Mouse (Mus musculus): ENCODE data around the gene Ddx42.

Gene Ddx42

DNA sequence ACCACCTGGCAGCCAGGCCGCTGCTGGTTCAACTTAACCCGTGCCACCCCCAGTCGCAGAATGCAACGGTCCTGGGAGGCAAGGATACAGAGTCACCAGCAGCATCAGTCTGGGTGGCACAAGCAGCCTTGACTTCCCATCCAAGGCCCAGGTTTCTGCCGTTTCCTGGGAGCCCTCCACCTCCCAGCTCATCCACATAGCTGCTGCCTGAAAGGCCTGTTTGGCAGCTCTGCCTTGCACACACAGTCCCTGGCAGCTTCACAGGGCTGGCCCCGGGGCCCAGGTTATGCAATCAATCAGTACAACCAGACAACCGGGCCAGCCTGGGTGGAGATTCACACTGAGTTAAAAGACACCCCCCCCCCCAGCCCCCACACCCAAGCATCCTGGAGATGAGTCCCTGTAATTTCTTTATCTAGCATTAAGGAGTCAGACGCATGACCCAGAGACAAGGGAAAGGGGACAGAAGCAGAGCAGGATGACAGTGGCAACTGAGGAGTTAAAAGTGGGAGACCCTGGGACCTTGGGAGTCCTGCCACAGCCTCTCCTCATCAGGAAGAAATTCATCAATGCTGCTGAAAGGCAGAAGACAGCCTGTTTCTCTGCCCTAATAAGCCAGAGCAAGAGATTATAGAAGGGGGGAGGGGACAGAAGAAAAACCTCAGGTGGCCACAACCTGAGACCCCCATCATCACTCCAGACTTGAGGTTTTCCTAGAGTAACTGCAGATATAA lies 51.8 kb downstream of the Ddx42 start:
- DNase-seq (ENCODE audit: low spot score in 2 of 2): no peak

DNA sequence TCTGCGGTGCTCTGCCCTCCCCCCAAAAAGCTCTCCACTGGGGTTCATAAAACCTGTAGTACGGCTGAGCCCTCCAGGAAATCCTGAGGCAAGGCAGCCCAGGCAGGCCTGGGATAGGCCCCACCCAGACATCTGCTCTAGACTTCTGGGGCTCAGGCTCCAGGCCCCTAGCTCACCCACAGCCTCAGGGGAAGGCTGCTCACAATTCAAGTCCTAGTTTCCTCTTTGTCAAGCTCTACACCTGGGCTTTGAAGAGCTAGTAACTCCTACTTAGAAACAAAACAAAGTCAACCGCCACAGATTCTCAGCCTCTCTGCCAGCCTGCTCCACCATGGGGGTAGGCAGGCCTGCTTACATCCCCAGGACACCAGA lies 52.3 kb downstream of the Ddx42 start:
- DNase-seq (ENCODE audit: low spot score in 2 of 2): no peak

DNA sequence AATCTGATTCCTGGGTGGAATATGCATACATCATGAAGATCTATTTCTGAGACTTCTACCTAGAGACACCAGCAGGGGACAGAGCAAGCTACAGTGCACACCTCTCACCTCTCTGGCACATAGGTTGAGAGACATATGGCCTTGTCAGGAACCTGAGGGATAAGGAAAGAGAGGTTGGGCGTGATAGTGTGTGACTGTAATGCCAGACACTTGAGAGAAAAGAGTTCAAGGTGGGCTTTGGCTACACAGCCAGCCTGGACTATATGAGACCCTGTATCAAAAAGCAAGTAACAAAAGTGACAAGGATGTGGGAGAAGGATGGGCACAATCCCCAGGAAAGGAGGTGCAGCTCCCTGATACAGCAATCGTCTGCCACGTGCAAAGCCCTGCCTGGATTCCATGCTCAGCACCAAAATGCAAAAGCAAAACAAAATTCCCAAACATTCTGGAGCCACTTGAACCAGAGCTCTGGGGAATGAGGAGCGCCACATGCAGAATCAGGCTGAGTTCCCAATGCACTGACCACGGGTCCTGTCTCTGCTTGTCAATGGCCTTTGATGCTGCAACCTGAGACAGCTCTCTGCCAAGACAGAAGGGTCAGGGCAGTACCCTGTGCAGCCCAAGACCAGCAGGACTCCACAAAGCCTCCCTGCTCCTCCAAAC lies 54.5 kb downstream of the Ddx42 start:
- no peak for DNase-seq (ENCODE audit: low spot score in 2 of 2)

DNA sequence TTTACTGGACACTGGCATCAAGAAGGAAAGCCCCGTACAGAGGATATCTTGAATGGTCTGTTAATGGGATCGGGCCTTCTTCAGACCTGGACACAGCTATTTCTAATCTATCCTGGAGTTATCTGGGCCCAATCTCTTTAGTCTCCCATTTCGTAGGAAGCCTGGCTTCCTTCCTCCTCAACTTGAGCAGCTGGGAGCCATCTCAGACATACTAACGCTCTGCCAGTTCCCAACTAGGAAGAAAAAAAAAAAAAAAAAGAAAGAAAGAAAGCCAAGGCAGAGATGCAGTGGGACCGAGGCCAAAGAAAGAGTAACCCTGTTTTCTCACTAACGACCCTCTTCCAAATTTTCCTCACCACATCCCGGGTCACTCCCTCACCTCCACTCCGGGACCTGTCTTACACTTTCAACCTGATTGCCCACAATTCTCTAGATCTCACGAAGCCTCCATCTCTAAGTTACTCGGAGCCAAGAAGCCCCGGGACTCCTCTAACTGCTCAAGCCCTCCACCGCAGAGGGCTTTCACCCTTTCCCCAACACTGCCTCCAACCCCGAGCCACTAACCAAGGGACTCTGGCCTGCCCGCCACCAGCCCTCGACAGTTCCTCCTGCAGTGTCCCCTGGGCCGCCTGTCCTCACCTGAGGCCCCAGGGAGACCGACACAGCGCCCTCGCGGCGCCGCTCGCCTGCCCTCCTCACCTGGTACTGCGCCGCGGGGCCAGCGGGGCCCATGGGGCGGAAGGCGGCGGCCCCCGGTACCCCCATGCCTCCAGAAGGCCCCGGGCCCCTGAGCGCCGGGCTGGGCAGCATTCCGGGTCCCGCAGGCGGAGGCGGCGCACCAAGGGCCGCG lies 55.3 kb downstream of the Ddx42 start:
- DNase-seq (ENCODE audit: low spot score in 2 of 2): peak in 1 of 2 experiments; percentile 43

DNA sequence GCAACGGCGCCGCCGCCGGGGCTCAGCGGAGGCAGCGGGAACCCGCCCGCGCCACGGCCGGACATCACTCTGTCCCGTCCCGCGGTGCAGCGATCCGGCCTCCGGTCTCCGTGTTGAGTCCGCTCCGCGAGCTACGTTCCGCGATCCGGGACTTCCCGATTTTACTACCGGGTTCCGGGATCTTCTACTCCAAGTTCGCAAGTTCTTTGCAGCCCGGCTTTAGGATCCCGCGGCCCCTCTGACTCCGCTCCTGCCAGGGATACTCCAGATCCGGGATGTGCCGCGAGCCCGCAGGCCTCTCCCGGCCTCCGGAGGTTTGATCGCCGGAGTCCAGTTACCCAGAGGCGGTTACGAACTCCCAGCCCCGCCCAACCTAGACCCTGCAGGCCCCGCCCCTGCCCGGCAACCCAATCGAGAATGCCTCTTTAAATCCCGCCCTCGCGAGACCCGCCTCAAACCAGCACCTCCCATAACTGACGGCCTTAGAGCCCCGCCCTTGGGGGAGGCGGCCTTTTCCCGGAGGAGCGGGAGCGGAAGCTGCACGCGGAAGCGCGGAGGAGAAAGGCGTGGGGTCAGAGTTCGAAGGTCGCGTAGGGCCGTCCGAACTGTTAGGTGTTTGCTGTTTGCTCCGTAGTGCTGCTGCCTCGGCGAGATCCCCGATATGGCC lies 56.1 kb downstream of the Ddx42 start, which contains the start of gene Smarcd2:
Smarcd2 (minus strand) TSS at position 329 of the 667 bp plus-strand sequence.
- DNase-seq (ENCODE audit: low spot score in 2 of 2): peak; percentile 99

DNA sequence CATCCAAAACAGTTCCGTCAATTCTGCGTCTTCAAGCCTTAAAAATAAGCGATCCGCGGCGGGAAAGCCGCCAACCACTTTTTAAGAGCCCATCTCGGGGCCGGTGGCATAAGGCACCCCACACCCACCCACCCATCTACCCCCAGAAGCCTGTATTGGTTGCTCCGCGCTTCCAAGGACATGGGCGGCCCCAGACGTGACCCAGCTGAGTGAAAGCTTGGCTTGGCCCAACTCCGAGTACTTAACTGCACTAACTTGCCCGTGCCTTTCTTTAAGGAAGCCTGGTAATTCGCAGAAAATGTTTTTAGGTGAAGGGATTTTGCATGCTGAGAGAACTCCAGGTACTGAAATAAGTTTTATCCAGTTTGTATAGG lies 56.6 kb downstream of the Ddx42 start:
- DNase-seq (ENCODE audit: low spot score in 2 of 2): no peak

DNA sequence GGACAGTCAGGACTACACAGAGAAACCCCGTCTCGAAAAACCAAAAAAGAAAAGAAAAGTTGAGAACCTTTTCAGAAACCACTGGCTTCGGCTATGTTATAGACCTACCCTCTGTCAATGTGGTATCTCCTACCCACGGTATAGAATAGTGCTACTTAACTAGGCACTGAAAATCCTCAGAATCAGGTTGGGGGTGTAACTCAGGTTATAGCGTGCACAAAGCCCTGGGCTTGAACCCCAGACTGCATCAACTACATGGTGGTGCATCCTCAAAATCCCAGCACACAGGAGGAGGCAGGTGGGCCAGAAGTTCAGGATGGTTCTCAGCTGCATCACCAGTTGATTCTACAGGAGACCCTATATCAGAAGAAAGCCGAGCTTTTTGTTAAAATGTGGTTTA lies 57.1 kb downstream of the Ddx42 start:
- DNase-seq (ENCODE audit: low spot score in 2 of 2): no peak

DNA sequence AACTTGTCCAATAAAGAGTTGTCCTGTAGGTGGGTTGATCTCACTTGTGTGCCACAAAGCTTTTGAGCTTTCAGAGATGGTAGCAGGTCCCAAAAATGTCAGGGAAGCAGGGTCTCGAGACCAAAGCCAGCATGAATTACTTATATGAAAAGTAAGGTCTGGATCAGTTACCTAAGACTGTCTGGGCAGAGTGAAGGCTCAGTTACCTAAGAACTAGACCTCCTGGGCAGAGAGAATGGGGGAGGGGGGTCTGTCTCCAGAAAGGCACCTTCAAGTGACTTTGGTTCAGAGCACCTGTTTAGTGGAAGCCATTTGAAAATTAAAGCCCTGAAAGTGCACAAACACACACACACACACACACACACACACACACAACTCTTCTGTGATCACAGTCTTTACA lies 57.6 kb downstream of the Ddx42 start:
- DNase-seq (ENCODE audit: low spot score in 2 of 2): no peak

DNA sequence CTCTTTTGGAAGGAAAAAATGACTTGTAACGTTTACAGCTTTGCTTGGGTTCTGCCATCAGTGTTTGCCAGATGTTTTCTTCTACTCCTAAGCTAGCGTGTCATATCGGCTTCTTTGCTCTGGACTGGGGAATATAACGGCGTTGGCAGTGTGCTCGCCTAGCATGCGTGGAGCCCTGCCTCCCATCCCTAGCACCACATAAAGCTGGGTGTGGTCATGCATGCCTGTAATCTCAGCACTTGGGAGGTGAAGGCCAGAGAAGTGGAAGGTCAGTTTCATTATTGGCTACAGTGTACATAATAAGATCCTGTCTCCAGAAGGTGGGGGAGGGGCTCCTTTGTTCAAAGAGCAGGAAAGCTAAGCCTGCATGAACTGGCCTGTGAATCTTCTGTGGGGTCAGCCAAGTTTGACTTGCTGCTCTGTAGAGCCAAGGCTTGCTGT lies 58.3 kb downstream of the Ddx42 start:
- DNase-seq (ENCODE audit: low spot score in 2 of 2): no peak

DNA sequence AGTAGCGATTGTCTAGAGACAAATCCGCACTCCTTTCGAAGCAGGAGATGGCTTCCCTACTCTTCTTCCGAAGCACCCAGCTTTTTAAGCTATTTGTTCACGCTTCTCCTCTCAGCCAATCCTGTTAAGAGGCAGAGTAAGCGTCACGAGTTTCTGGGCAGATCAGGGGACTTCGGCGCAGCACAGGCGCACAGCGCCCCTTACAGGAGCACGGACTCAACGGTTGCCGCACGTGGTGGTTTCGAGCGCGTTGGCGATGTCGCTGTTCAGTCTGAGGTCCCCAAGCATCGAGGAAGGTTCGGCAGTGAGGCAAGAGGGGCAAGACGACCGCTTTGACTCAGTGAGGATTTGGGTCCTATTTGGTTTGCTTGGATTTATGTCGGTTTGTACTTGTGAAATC lies 59.7 kb downstream of the Ddx42 start, which contains the start of gene Tcam1:
Tcam1 (plus strand) TSS at position 219 of the 400 bp plus-strand sequence.
- peak; percentile 86 to 94 for DNase-seq (ENCODE audit: low spot score in 2 of 2)

DNA sequence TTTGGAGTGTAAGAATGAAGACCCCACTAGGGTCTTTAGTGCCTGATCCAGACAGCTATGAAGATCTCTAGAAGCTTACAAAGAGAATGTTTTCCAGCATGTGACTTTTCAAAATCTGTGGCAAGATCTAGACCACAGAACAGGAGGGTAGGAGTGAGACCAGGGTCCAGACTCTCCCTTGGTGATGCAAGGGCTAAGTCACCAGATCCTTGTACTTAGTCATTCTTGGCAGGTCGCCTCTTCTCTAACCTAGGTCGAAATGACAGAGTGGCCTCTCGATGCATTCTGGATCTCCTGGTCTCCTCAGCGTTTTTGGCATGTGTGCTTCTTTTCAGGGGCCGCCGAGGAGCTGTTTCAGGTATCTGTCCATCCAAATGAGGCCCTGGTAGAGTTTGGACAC lies 65.7 kb downstream of the Ddx42 start:
- DNase-seq (ENCODE audit: low spot score in 2 of 2): no peak

DNA sequence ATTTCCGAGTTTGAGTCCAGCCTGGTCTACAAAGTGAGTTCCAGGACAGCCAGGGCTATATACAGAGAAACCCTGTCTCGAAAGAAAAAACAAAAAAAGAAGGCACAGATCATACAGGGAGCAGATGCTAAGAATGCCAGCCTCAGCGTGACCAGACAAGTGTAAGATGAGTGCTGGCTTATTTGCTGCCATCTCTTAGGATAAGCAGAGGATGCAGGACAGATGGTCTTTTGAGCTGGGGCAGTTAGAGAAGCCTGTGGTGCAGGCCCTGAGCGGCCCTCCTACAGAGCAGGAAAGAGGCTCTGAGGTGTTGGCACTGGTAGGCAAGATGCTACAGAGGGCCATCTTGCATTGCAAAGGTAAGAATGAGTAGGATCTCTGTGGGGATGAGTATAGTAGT lies 66.6 kb downstream of the Ddx42 start:
- DNase-seq (ENCODE audit: low spot score in 2 of 2): no peak

DNA sequence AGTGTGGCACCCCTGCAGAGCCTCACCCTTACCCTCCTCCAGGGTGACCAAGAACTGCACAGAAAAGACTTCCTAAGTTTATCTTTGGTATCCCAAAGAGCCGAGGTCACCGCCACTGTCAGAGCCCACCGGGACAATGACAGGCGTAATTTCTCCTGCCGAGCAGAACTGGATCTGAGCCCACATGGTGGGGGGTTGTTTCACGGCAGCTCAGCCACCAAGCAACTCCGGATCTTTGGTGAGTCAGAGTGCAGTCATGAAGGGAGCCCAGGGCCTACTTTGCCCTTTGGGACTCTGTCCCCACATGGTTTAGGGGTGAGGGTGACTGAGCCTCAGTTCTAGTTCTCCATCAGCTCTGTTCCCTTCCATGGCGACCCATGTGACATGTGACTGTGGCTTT lies 67.4 kb downstream of the Ddx42 start:
- DNase-seq (ENCODE audit: low spot score in 2 of 2): no peak

DNA sequence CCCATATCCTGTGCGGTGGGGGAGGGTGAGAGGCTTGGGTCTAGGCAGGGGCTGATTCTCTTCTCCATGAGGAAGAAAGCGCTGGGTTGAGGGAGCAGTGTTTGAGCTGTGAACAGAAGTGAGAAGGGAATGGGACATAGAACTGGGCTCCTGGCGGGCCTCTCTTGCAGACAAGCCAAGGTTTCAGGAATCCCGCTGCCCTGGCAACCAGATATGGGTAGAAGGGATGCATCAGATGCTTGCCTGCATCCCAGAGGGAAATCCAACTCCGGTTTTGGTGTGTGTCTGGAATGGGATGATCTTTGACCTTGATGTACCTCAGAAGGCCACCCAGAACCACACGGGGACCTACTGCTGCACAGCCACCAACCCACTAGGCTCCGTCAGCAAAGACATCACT lies 69.5 kb downstream of the Ddx42 start:
- DNase-seq (ENCODE audit: low spot score in 2 of 2): no peak

DNA sequence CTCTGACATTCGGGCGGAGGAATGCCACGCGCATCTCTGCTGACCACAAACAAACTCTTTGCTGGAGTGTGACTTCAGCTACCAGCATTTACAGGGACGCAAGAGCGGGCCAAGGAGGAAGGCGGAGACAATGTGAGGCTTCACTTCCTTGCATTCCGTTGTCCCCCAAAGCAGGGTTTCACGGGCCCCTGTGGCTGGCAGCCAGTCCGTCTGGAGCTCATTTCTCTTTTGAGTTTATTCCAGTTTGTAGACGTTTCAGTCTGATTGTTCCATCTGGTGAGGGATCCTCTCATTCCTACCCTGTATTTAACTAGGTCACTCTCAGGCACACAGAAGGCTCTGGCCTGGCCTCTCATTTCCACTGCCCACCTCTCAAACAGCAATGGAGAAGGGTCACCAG lies 70.3 kb downstream of the Ddx42 start:
- no peak for DNase-seq (ENCODE audit: low spot score in 2 of 2)

DNA sequence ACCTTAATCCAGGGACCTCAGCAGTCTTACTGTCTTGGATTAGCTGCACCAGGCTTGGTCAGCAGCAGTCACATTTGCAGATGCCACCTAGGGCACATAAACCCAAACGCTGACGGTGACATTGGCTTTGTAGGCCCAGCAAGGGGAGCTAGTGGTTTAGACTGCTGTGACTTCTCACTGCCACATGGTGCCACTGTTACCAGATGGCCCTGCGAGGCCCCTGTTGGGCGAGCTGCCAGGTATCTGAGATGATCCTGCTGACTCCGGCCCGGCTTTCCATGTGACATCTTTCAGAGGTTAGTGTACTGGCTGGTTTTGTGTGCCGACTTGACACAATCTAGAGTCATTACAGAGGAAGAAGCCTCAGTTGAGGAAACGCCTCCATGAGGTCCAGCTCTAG lies 72.6 kb downstream of the Ddx42 start:
- no peak for DNase-seq (ENCODE audit: low spot score in 2 of 2)

DNA sequence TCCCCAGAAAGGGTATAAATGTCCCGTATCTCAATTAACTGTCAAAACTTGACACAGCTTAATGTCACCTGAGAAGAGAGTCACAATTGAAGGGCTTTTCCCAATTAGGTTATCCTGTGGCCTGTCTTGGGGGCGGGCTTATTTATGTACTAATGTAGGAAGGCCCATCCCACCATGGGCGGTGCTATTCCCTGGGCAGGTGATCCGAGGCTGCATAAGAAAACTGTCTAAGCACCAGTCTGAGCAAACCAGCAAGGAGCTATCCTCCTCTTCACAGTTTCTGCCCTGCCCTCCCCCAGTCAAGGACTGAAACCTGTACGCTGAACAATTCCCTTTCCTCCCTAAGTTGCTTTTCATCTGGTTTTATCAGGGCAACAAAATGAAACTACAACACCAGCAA lies 73.7 kb downstream of the Ddx42 start:
- no peak for DNase-seq (ENCODE audit: low spot score in 2 of 2)

DNA sequence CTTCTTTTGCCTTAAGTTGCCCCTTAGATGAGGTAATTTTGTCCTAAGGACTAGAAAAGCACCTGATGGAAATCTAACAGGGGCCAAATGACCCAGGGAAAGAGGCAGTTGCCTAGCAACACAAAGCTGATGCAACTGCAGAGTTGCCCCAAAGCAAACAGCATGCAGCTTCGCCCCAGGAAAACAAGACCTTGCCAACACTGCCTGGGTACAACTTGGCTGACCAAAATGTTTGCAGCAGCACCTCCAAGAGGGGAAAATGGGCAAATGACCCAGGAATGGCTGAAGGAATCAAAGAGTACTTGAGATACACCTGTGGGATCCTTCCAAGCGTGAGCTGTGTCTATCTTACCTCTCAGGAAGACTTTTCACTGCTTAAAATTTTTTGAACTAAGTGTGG lies 75.1 kb downstream of the Ddx42 start:
- DNase-seq (ENCODE audit: low spot score in 2 of 2): no peak

All from frontal cortex, postnatal 14 days (tissue).